Mouse (Mus musculus): ENCODE measurements around the gene Emid1. TPM values are rescaled to one million over a fixed set of nuclear protein-coding genes. Genes with fewer than 3 reads are reported as not detected.
"Not testable (repeated sequence)": the region's sequence is repeated elsewhere in the genome, so short reads cannot be mapped to it uniquely, and the experiment has no call there.

The Emid1 gene
- total RNA-seq, 2 experiments from 2014 or later: 9.8 to 10.9 TPM

DNA sequence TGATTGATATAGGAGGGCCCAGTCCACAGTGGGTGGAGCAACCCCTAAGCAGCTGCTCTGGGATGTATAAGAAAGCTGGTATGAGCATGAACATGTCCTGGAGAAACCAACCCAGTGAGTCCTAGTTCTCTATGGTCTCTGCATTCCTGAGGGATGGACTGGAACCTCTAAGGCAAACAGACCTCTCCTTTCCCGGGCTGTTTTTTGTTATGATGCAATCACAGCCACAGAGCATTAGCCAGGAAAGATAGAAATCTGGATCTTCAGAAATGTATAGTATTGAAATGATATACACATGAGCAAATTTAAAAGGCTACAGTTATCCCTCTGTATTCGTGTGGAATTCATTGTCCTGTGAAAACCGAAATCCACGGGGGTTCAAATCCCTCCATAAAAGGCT, 26.3 kb downstream of the Emid1 start:
- intact Hi-C loops (cut with DNase I): no loop called here
- DNase-seq (ENCODE audit: low spot score in 2 of 2): no peak

DNA sequence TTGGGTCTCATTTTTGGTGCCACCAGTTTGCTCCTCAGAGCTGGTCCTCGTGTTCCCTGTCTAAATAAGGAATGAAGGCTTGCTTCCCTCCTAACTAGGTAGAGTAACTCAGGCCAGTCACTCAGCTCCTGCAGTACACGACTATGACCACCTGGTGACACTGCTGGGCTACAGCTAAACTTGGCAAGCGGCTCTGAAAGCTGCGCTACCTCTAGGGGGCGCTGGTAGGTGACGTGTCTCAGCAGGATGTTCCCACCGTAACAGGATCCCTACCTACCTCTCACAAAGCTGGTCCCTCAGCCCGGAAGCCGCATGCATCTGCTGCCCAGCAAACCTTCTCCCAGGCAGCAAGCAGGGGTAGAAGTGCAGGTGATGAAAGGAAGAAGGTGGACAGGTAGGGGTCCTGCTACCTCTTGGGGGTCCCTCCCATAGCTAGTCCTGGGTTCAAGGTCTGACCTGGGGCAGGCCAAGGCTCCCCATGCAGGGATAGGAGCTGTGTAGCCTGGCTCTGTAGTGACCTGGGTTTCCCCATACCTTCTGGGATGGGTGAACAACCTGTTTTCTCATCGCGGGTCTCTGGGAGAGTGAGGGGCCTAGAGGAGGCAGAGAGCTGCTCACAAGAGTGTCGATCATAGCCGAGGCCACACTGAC, 37.0 kb downstream of the Emid1 start:
- intact Hi-C loops (cut with DNase I): loop anchor here (5.0 to 10.0 kb wide), 3 partner anchors 140 to 357 kb away; no protein-coding TSS in a partner anchor
- DNase-seq (ENCODE audit: low spot score in 2 of 2): peak; percentile 83 to 86

- DNase-seq (ENCODE audit: low spot score in 2 of 2): no peak
- intact Hi-C loops (cut with DNase I): loop anchor here (5.0 to 10.0 kb wide), 2 partner anchors 141 to 359 kb away; no protein-coding TSS in a partner anchor
Measured at GRCm38 (mm10) chr11:5113645-5114044, 38.4 kb downstream of the Emid1 start.

GRCm38 (mm10) chr11:5109441-5109840, 42.6 kb downstream of the Emid1 start:
- no peak for DNase-seq (ENCODE audit: low spot score in 2 of 2)
- intact Hi-C loops (cut with DNase I): no loop called here

- no peak for DNase-seq (ENCODE audit: low spot score in 2 of 2)
- intact Hi-C loops (cut with DNase I): no loop called here
Measured at GRCm38 (mm10) chr11:5103986-5104509, 48.0 kb downstream of the Emid1 start.

DNA sequence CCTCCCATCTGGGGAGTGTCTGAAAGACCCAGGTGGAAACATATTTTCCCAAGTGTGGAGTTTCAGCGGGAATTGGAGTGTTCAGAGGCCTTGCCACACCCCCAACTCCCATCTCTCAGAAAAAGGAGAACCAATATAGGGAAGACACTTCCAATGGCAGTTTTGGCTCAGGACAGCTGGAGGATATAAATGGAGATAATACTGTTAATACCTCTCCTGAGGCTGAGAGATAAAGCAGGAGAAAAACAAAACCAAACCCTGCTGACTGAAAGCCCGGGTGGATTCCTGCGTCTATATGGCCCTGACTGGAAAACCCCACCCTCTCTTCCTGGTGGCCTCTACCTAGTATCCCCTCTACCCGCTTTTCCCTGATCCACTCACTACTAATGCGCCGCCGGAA, 49.7 kb downstream of the Emid1 start:
- no peak for DNase-seq (ENCODE audit: low spot score in 2 of 2)
- intact Hi-C loops (cut with DNase I): no loop called here

DNA sequence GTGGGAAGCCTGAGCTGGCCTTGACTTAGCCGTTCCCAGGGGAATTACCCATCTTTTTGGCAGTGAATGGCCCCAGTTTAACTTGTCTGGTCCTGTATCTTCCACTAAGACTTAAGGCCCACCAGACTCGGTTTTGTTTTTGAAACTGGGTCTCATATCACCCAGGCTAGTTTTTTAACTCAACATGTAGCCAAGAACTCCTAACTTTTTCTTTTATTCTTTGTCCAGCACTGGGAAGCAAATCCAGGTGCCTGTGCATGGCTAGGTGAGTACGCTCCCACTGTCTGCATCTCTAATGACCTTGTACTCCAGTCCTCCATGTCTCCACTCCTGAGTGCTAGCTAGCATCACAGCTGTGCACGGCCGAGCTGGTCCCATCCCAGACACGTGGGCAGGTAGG, 50.4 kb downstream of the Emid1 start:
- DNase-seq (ENCODE audit: low spot score in 2 of 2): no peak
- intact Hi-C loops (cut with DNase I): no loop called here

GRCm38 (mm10) chr11:5100801-5101200, 51.3 kb downstream of the Emid1 start:
- intact Hi-C loops (cut with DNase I): no loop called here
- no peak for DNase-seq (ENCODE audit: low spot score in 2 of 2)

DNA sequence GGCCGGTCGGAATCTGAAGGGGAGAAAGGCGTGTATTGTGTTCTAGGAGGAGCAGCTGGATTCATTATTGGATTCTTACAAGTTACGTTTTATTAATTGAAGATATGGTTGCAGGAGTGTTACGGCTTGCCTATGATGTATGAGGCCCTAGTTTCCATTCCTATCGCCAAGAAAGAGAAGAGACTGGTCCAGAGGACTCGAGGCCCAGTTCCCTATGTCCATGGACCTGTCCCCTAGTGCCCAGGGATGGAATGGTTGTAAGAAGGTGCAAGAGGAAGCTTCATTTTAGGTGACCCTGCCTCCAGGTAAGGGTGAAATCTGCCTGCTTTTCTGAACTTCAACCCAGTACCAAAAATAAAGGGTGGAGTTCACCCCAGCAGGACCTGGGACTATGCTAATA, 51.8 kb downstream of the Emid1 start:
- no peak for DNase-seq (ENCODE audit: low spot score in 2 of 2)
- intact Hi-C loops (cut with DNase I): no loop called here

GRCm38 (mm10) chr11:5099576-5100183, 52.4 kb downstream of the Emid1 start:
- DNase-seq (ENCODE audit: low spot score in 2 of 2): peak; percentile 78 to 80
- intact Hi-C loops (cut with DNase I): no loop called here

DNA sequence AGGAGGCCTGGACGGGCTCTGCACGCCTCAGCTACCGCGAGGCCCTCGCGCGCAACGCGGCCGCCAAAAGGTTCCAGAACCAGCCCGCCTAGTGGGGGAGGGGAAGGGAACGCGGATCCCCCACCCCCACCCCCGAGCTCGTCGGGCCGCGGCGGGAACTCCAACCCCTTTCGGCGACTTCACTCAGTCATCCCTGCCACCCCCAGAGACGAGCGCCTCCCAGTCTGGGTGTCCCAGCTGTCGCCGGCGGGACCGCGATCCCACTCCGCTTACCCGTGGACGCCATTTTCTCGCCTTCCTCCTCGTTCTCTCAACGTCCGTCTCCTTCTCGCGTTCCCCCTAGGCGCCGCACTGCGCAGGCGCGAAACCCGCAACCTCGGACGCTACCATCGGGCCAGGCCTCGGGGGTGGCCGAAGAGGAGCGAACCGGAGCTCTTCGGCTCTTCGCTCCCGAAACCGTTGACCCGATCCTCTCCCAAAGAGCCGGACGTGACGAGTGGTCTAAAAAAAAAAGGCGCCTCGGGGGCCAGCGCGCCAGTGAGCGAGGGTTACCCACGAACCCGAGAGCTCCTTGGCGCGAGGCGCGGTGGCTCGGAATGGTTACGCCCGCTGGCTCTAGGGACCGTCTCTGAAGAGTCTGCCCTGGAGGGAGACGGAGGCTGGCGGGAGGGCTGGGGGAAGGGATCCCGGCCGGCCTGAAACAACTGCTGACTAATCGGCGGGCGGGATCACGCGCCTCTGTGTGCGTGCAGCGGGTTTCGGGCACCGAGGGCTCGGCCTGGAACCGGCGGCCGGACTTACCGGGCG, 53.1 kb downstream of the Emid1 start, which contains the start of the genes Rhbdd3 and Ewsr1:
Gene Rhbdd3 (plus strand): TSS at position 191 of the 807 bp plus-strand sequence.
Gene Ewsr1 (minus strand): TSS at position 531 of the 807 bp plus-strand sequence.
- intact Hi-C loops (cut with DNase I): no loop called here
- DNase-seq (ENCODE audit: low spot score in 2 of 2): peak; percentile 98 to 99

DNA sequence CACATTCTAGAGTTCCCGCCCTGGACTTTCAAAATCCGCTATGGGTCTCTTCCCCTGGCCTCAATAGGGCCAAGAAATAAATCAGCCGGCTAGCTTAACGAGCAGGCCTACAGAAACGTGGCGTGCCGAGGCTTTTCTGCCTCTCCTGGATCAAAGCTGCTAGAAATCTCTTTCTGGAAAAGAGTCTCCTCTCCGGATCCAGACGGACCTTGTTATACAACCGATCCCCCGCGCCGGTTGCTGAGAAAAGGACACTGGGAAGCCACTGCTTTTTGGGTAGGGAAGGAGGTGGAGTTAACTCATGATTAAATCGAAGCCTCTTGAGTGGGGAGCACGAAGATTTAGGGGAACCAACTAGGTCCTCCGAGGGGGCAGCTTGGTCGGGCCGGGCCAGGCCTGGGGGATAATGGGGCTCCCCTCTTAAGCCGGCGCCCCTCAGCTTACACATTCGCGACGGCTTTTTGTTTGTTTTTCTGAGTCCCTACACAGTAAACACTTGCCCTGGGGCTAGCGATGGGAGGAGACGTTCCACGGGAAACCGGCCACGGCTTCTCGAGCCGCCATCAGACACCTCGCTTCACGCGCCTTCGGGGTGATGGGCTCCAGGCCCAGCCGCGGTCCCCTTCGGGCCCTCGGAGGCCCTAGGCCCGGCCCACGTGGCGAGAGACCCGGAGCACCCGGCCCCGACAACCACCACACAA, 53.9 kb downstream of the Emid1 start:
- intact Hi-C loops (cut with DNase I): no loop called here

GRCm38 (mm10) chr11:5096480-5097020, 55.5 kb downstream of the Emid1 start:
- intact Hi-C loops (cut with DNase I): no loop called here
- no peak for DNase-seq (ENCODE audit: low spot score in 2 of 2)

More for the DNA sequence above, 53.9 kb downstream of the Emid1 start:
- peak; percentile 70 to 77 for DNase-seq (ENCODE audit: low spot score in 2 of 2)

DNA sequence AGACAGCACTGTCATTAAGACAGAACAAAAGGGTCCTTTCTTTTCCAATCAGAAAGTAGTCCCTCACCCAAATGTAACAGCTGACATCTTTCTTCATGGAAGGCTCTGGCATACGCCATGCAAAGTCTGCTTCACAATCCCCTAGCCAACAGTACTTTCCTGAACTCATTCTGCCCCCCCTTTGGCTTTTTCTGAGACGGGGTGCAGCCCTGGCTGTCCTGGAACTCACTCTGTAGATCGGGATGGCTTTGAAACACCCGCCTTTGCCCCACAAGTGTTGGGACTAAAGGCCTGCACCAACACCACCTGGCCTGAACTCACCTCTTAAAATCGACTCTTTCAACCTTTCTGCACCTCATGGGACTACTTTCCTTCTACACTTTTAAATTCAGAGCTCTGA, 56.2 kb downstream of the Emid1 start:
- intact Hi-C loops (cut with DNase I): no loop called here
- DNase-seq (ENCODE audit: low spot score in 2 of 2): no peak

DNA sequence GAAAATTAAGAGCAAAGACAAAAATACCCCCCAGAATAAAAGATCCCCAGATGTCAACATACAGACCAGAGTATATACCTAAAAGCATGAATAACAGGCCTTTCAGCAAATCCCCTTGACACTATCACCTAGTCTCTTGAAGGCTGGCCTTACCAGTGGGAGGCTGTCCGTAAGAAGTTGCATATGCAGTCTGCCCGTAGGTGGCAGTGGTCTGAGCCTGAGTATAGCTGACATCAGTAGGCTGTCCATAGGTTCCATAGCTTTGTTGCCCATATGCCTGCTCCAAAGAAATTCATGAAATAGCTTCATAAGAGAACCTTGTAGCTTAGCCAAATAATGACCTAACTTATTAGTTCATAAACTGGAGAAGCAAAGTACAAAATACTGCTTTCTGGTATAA, 60.4 kb downstream of the Emid1 start:
- intact Hi-C loops (cut with DNase I): no loop called here
- no peak for DNase-seq (ENCODE audit: low spot score in 2 of 2)

DNA sequence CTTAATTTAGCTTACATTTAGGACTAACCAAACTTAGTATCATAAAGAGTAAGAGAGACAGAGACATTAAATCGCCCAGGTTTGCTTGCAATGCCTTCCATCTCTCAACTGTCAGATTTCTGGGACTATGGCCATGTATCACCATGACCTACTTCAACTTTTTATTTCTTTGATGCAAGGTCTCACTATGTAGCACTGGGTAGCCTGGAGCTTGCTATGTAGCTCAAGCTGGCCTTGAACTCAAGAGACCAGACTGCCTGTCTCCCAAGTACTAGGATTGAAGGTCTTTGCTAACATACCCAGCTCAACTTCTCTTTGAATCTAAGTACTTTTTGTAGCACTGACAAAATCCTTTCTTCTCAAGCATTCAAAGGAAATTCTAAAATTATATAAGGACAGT, 62.9 kb downstream of the Emid1 start:
- DNase-seq (ENCODE audit: low spot score in 2 of 2): no peak
- intact Hi-C loops (cut with DNase I): no loop called here

DNA sequence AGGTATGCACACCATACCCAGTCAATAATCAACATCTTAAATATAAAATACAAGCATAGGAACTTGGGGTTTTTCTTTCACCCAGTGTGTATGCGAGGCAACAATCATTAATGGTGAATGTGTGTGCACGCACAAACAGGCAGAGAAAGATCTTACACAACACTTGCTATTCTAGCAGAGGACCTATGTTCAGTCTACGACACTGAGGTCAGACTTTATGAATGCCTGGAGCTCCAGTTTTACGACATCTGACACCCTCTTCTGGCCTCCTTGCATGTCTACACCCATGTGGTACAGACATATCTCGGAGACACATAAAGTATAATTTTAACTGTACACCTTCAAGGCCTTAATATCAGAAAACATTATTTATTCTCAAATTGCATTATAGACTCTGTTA, 75.2 kb downstream of the Emid1 start:
- DNase-seq (ENCODE audit: low spot score in 2 of 2); intact Hi-C loops (cut with DNase I): not testable (repeated sequence)

GRCm38 (mm10) chr11:5075760-5076159, 76.3 kb downstream of the Emid1 start:
- intact Hi-C loops (cut with DNase I): no loop called here
- no peak for DNase-seq (ENCODE audit: low spot score in 2 of 2)

GRCm38 (mm10) chr11:5074882-5075281, 77.2 kb downstream of the Emid1 start:
- no peak for DNase-seq (ENCODE audit: low spot score in 2 of 2)
- intact Hi-C loops (cut with DNase I): no loop called here

Measured in left cerebral cortex, postnatal 36 days (tissue).